Mouse (Mus musculus) kidney, embryonic 16.5 days (tissue): ENCODE results near the gene Cyp2d40. TPM values are rescaled to one million over a fixed set of nuclear protein-coding genes. Genes with fewer than 3 reads are reported as not detected.

Experiments
- ATAC-seq: fragments of 200-750 bp; cut with Nextera tagmentation; 2 replicates; pipeline ENCODE4 v1.8.0; 2017; ENCODE audit warnings: moderate TSS enrichment; ENCODE audit not compliant: low FRiP score, low TSS enrichment
- H3K27ac ChIP-seq: fragments of 300-500 bp; sonication (generic); 2 replicates; pipeline ENCODE4 v1.5.1; 2014; ENCODE audit warnings: low read length
- H3K27me3 ChIP-seq: fragments of 300-500 bp; sonication (generic); 2 replicates; pipeline ENCODE4 v1.6.1; 2014; ENCODE audit warnings: low read length, control low read depth, mixed read lengths; ENCODE audit not compliant: insufficient read depth
- H3K36me3 ChIP-seq: fragments of 300-500 bp; sonication (generic); 2 replicates; pipeline ENCODE4 v1.6.1; 2014; ENCODE audit warnings: low read length, control low read depth, mixed read lengths; ENCODE audit not compliant: insufficient read depth
- H3K4me1 ChIP-seq: fragments of 300-500 bp; sonication (generic); 2 replicates; pipeline ENCODE4 v1.6.1; 2014; ENCODE audit warnings: low read length, control low read depth, mixed read lengths; ENCODE audit not compliant: insufficient read depth
- H3K4me2 ChIP-seq: fragments of 300-500 bp; sonication (generic); replicated peaks from 2 replicates; pipeline ENCODE4 v1.6.1; 2014; ENCODE audit warnings: low read depth, low read length
- H3K4me3 ChIP-seq: fragments of 300-500 bp; sonication (generic); 2 replicates; pipeline ENCODE4 v1.5.1; 2014; ENCODE audit warnings: mild to moderate bottlenecking, low read length
- H3K9ac ChIP-seq: fragments of 300-500 bp; sonication (generic); replicated peaks from 2 replicates; pipeline ENCODE4 v1.6.1; 2014; ENCODE audit warnings: low read length
- H3K9me3 ChIP-seq: fragments of 300-500 bp; sonication (generic); 2 replicates; pipeline ENCODE4 v1.6.1; 2016; ENCODE audit warnings: low read length, control low read depth
- WGBS: fragments of 180-500 bp; shearing (Covaris S2); extraction: QIAGEN DNeasy Blood & Tissue Kit; methylation state at CpG from one replicate; pipeline ENCODE4 v1.1.7; 2014; 5-methylcytosine and 5-hydroxymethylcytosine counted together
- polyA plus RNA-seq: library from polyadenylated mRNA; unstranded; fragments of >200 nt; fragmentation: Nextera tagmentation; extraction: Ambion mirVana; gene quantifications from 2 replicates; pipeline ENCODE4 v1.2.1, GENCODE M21; 2015

The Cyp2d40 gene
- not detected in 2 replicates for polyA plus RNA-seq

DNA sequence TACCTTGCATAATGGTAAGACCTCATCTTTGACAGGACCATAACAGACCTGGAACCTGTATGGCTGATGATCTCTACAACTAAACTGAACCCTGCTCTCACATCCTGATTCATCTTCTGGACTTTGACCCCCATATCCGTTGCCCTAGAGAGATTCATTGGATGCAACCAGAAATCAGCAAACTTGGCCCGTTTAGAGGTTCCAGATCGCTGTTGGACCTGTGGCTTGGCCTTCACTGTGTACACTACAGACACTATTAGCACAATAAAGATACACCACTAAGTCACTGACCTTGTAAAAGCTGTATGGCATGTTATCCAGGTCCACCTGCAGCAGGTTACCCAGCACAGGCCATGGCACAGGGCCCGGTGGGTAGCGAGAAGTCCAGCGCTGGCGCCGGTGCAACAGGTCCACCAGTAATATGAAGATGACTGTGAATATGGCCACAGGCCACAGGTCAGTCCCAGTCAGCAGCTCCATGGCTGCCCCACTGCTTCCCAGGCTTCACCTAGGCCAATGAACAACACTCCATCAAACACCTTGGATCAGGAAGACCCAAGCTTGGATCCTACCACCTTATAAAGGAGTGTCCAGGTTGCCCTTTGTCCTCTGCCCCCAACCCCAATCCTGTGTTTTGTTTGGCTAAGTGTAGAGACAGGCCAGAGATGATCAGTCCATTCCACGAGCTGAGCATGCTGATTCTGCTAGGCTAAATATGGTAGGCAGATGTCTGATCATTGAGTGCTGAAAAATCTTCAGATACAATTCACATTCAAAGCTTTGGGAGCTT, at the start of gene Cyp2d40:
Gene Cyp2d40 (minus strand): TSS at position 553 of the 790 bp plus-strand sequence.
- Histone ChIP-seq H3K9me3 (no peaks in the 10 kb centered on the region), H3K4me2 (no peak within 1 kb of the TSS), H3K4me1 (no peaks in the 10 kb centered on the region), H3K9ac (no peak within 1 kb of the TSS), H3K27ac (no peak within 1 kb of the TSS), H3K36me3 (no peaks in the 10 kb centered on the region), H3K4me3 (no peak within 1 kb of the TSS), H3K27me3 (no peaks in the 10 kb centered on the region)
- 94% methylated on average over 9 of the region's 9 CpGs for WGBS
- ATAC-seq, result no peak

DNA sequence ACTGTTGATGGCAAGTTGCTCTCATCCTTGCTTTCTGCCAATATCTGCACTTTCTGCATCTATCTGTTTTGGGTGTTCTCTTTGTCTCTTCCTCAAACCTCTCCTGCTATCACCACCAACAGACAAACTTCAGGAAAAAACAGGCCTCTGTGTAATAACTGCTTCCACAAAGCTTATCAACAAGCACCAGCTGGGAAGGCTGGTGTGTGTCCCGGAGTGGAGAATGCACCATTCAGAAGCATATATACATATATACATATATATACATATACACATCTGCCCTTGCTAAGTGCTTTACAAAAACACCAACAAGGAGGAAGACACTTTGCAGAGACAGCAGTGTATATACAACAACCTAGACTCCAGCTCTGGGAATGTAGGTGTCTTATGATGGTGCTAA, 46.6 kb upstream of the Cyp2d40 start:
- H3K36me3 ChIP-seq, result 0 out of 2 replicates have a peak, but pooled peaks cover 13% of the 10 kb centered on the region
- no peak overlapping the region for H3K27ac ChIP-seq
- H3K4me1 ChIP-seq, result no peaks in the 10 kb centered on the region
- H3K9ac ChIP-seq, result no peak overlapping the region
- no peak overlapping the region for H3K4me2 ChIP-seq
- no peak overlapping the region for H3K4me3 ChIP-seq
- no peaks in the 10 kb centered on the region for H3K27me3 ChIP-seq
- no peak for ATAC-seq
- H3K9me3 ChIP-seq, result no peaks in the 10 kb centered on the region
- WGBS, result 86% methylated on average over 1 of the region's 1 CpGs

DNA sequence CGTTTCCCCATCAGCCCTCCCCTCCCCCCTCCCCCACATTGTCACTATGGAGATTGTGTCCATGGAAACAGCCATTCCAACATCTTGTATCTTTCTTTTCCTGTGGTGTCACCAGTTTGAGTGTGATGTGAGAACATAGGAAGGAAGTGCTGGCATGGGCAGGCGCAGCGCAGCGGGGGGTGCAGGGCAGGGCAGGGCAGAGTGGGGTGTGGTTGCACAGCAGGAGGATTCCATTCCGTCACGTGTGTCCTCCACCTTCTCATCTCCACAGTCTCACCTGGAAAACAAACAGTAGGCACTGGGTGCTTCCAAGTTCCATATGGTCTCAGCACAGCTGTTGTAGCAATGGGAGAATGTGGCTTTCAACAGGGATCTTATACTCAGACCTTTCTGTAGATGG, 45.5 kb upstream of the Cyp2d40 start:
- H3K4me3 ChIP-seq, result no peak overlapping the region
- H3K27me3 ChIP-seq, result no peaks in the 10 kb centered on the region
- no peaks in the 10 kb centered on the region for H3K9me3 ChIP-seq
- no peak for ATAC-seq
- no peaks in the 10 kb centered on the region for H3K4me1 ChIP-seq
- H3K27ac ChIP-seq, result no peak overlapping the region
- H3K9ac ChIP-seq, result no peak overlapping the region
- 0 out of 2 replicates have a peak, but pooled peaks cover 13% of the 10 kb centered on the region for H3K36me3 ChIP-seq
- H3K4me2 ChIP-seq, result no peak overlapping the region
- 83% methylated on average over 6 of the region's 6 CpGs for WGBS

DNA sequence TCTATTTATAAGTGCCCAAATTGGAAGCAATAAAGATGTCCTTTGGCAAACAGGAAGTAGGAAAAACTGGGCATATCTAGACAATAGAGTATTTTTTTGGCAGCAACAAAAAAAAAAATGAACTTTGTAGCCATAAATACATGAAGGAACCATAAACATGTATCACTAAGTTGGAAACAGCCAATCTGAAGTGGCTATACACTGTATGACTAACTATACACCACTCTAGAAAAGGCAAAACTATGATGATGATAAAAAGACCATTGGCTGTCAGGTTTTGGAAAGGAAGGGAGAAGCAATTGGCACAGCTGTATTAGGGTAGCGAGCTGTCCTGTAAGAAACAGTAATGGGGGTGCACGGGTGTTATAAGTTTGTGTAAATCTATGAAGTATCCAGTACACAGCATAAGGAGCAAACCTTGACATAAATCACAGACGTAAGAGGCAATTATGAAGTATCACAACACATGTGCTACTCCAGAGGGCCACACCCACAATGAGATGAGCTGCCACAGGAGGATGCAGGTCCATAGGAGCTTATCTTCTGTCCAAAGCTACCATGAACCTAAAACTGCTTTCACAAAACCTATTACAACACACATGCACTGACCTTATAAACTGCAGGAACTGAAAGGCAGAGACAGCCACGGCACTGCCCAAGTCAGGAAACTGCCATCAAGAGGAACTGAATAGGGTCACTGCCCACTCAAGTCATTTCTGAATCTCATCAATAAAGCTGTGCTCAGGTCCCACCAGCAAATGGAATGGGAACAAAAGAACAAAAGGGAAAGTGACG, 43.2 kb upstream of the Cyp2d40 start:
- WGBS, result 63% methylated on average over 5 of the region's 5 CpGs
- 0 out of 2 replicates have a peak, but pooled peaks cover 7% of the 10 kb centered on the region for H3K36me3 ChIP-seq
- no peaks in the 10 kb centered on the region for H3K9me3 ChIP-seq
- H3K9ac ChIP-seq, result no peak overlapping the region
- no peak for ATAC-seq
- no peaks in the 10 kb centered on the region for H3K4me1 ChIP-seq
- no peak overlapping the region for H3K27ac ChIP-seq
- no peak overlapping the region for H3K4me3 ChIP-seq
- H3K27me3 ChIP-seq, result no peaks in the 10 kb centered on the region
- no peak overlapping the region for H3K4me2 ChIP-seq

DNA sequence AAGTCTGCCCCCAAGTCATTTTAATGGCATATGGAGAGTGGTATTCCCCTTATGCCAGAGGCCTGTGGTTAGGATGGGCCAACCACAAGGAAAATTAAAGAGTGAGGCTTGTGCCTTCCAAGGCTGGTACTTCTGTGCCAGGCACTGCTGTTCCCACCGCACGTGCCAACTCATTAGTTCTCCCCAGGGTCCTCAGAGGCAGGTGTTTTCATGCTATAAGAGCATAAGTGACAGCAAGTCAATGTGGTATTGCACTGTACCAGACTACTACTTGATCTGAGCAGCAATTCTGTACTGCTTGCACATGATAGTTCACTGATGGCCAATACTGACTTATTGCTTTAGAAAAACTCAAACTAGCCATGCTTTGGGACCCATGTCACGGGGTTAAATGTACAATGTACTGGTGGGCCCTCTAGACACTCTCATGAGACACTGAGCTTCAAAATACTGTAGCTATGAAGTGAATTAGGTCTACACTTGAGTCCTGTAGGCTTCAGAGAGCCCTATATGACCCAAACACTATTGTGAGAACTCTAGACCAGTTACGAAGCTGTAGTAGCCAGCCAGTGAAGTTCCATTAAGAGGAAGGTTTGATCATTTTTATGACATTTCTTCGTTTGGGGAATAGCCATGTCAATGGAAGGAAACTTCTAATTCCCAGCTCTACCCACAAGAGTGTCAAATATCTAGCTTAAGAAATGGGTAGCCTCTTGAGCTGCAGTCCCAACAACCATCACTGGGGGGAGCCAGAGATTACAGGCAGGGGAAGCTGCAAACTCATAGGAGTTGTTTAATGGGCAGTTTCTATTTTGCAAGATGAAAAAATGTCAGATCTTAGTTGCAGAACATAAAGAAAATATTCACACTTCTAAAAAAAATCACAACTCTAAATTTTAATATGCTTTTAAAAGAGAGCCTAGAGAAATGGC, 41.0 kb upstream of the Cyp2d40 start:
- 73% methylated on average over 5 of the region's 5 CpGs for WGBS
- Histone ChIP-seq H3K4me1 (no peaks in the 10 kb centered on the region), H3K4me3 (no peak overlapping the region), H3K4me2 (no peak overlapping the region), H3K27me3 (no peaks in the 10 kb centered on the region), H3K36me3 (no peaks in the 10 kb centered on the region), H3K27ac (no peak overlapping the region), H3K9ac (no peak overlapping the region), H3K9me3 (no peaks in the 10 kb centered on the region)
- no peak for ATAC-seq

DNA sequence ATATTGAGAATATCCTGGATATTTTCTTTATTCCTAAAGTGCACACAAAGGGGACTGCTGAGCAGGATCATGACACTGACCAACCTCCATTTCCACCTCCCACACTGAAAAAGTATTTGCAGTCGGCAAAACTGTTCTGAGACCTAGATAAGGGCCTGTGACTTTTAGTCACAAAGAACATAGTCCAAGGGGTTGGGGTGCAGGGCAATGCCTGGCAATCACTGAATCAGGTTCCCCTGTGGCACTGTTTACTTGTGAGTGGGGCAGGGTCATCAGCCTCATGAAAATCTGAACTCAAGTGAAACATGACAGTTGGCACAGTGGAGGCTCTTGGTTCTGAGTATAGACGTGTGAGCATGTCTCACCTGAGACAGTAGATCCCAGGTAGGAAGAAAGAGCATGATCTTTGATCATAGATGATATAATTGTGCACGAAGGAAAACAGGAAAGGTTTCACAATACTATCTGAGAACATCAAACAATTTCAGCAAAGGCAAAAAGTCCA, 32.0 kb upstream of the Cyp2d40 start:
- Histone ChIP-seq H3K27ac (no peak overlapping the region), H3K4me3 (no peak overlapping the region), H3K9ac (no peak overlapping the region), H3K4me1 (no peaks in the 10 kb centered on the region), H3K27me3 (no peaks in the 10 kb centered on the region), H3K9me3 (no peaks in the 10 kb centered on the region), H3K4me2 (no peak overlapping the region), H3K36me3 (no peaks in the 10 kb centered on the region)
- ATAC-seq, result no peak
- whole genome bisulfite sequencing, result 74% methylated on average over 3 of the region's 3 CpGs

DNA sequence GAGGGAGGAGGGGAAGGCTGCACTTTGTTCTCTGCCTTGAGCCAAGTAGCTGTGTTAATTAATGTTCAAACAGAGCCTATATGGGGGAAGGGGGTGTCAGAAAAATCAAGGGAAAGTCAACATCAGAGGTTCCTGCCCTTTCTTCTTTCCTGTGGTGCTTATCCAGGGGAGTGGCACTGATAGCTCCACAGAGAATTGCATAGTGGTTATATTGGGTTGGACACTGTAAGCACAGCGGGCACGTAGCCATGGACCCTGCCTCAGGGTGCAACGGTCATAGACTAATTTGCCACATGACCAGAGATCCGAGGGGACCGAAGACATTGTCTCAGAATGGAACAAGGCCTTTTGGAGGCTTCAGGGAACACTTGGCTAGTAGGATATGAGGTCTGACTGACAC, 30.3 kb upstream of the Cyp2d40 start, which contains the start of gene Cyp2d26:
Gene Cyp2d26 (minus strand): TSS at position 18 of the 400 bp plus-strand sequence.
- peak; percentile 57; the same call in 1 of the 2 replicates for ATAC-seq
- H3K9me3 ChIP-seq, result no peaks in the 10 kb centered on the region
- no peaks in the 10 kb centered on the region for H3K4me1 ChIP-seq
- H3K27me3 ChIP-seq, result no peaks in the 10 kb centered on the region
- 77% methylated on average over 5 of the region's 5 CpGs for WGBS
- H3K4me3 ChIP-seq, result 0 out of 2 replicates have a peak within 1 kb of the TSS, but pooled peaks have one; percentile 5
- H3K27ac ChIP-seq, result no peak within 1 kb of the TSS
- no peaks in the 10 kb centered on the region for H3K36me3 ChIP-seq
- no peak within 1 kb of the TSS for H3K4me2 ChIP-seq
- no peak within 1 kb of the TSS for H3K9ac ChIP-seq

DNA sequence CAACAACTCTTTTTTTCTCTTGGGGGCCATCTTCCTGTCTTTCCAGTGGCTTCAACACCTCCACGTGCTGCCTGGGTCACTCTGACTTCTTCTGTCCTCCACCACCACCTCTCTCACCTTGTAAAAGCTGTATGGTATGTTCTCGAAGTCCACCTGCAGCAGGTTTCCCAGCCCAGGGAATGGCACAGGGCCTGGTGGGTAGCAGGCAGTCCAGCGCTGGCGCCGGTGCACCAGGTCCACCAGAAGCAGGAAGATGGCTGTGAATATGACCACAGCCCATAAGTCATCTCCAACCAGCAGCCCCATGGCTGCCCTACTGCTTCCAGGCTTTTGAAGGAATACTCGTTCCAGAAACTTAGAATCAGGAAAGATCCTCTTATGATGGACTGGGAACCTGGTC, 29.9 kb upstream of the Cyp2d40 start:
- no peak for ATAC-seq
- no peaks in the 10 kb centered on the region for H3K27me3 ChIP-seq
- no peak overlapping the region for H3K9ac ChIP-seq
- no peak overlapping the region for H3K4me3 ChIP-seq
- H3K4me1 ChIP-seq, result no peaks in the 10 kb centered on the region
- H3K36me3 ChIP-seq, result no peaks in the 10 kb centered on the region
- H3K9me3 ChIP-seq, result no peaks in the 10 kb centered on the region
- WGBS, result 81% methylated on average over 6 of the region's 6 CpGs
- H3K4me2 ChIP-seq, result no peak overlapping the region
- no peak overlapping the region for H3K27ac ChIP-seq

DNA sequence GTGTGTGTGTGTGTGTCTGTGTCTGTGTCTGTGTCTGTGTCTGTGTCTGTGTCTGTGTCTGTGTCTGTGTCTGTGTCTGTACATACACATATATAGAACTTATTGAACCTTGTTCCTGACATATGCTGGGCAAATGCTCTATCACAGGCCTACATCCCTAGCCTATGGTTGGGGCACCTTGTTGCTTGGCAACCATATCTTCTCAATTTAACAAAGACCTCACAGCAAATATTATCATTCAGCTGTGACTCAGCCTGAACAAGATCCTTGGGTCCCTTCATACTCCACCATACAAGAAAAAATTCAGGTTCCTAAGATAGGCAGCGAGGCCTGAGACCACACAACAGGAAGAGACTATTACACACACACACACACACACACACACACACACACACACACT, 29.5 kb upstream of the Cyp2d40 start:
- no peaks in the 10 kb centered on the region for H3K9me3 ChIP-seq
- no peak overlapping the region for H3K9ac ChIP-seq
- H3K4me2 ChIP-seq, result no peak overlapping the region
- no peak for ATAC-seq
- no peak overlapping the region for H3K27ac ChIP-seq
- H3K4me3 ChIP-seq, result no peak overlapping the region
- H3K27me3 ChIP-seq, result no peaks in the 10 kb centered on the region
- WGBS, result 76% methylated on average over 1 of the region's 1 CpGs
- no peaks in the 10 kb centered on the region for H3K36me3 ChIP-seq
- no peaks in the 10 kb centered on the region for H3K4me1 ChIP-seq
